Mouse (Mus musculus) small intestine, adult 2 months (tissue): ENCODE measurements around the gene Atp1a1.

Source experiments
- CTCF ChIP-seq: fragments of 200-500 bp; IDR thresholded peaks from 2 replicates; pipeline ENCODE4 v1.5.1; 2012; ENCODE audit warnings: low read depth, mild to moderate bottlenecking, control low read depth, inconsistent platforms, low read length, moderate library complexity, mixed read lengths; ENCODE audit not compliant: insufficient replicate concordance, insufficient read length; ENCODE audit errors: extremely low read depth
- POLR2A ChIP-seq: fragments of 200-500 bp; IDR thresholded peaks from 2 replicates; pipeline ENCODE4 v1.6.1; 2012; ENCODE audit warnings: low read depth, mild to moderate bottlenecking, control low read depth, inconsistent platforms, low read length, moderate library complexity

DNA sequence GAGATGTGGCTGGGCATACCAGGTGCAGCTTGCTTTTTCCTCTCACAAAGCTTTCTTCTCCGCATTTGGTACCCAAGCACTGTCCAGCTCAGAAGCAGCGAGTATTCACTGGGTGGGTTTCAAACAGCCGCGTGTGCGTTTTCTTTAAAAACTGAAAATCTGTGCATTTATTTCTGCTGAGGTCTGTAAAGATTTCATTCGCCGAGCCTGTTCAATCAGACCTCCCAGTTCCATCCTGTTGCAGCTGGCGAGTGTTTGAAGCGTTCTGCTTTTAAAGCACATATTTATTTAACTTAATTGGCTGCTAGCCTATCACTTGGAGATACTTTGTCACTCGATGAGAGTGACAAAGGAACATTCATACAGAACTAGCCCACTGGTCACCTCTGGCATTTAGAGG, 73.6 kb downstream of the Atp1a1 start:
- TF ChIP-seq CTCF (no peak), POLR2A (no peak)
